Mouse (Mus musculus) midbrain, embryonic 12.5 days (tissue): ENCODE measurements around the gene Gal. TPM values are rescaled to one million over a fixed set of nuclear protein-coding genes. Genes with fewer than 3 reads are reported as not detected.

ENCODE experiments used
- ATAC-seq: fragments of 200-750 bp; cut with Nextera tagmentation; 2 replicates; pipeline ENCODE4 v1.8.0; 2017; ENCODE audit warnings: low read depth, moderate TSS enrichment, moderate library complexity; ENCODE audit not compliant: low FRiP score
- H3K27ac ChIP-seq: fragments of 300-500 bp; sonication (generic); replicated peaks from 2 replicates; pipeline ENCODE4 v1.5.1; 2016; ENCODE audit warnings: mild to moderate bottlenecking
- H3K27me3 ChIP-seq: fragments of 300-500 bp; sonication (generic); 2 replicates; pipeline ENCODE4 v1.6.1; 2016; ENCODE audit warnings: mild to moderate bottlenecking
- H3K36me3 ChIP-seq: fragments of 300-500 bp; sonication (generic); 2 replicates; pipeline ENCODE4 v1.6.1; 2016
- H3K4me1 ChIP-seq: fragments of 300-500 bp; sonication (generic); 2 replicates; pipeline ENCODE4 v1.6.1; 2016
- H3K4me2 ChIP-seq: fragments of 300-500 bp; sonication (generic); replicated peaks from 2 replicates; pipeline ENCODE4 v1.6.1; 2016; ENCODE audit warnings: mild to moderate bottlenecking, moderate library complexity
- H3K4me3 ChIP-seq: fragments of 300-500 bp; sonication (generic); 2 replicates; pipeline ENCODE4 v1.5.1; 2016; ENCODE audit warnings: mild to moderate bottlenecking
- H3K9ac ChIP-seq: fragments of 300-500 bp; sonication (generic); replicated peaks from 2 replicates; pipeline ENCODE4 v1.6.1; 2016; ENCODE audit warnings: mild to moderate bottlenecking, moderate library complexity
- H3K9me3 ChIP-seq: fragments of 300-500 bp; sonication (generic); 2 replicates; pipeline ENCODE4 v1.6.1; 2016; ENCODE audit warnings: mild to moderate bottlenecking
- WGBS: fragments of 180-500 bp; shearing (Covaris S2); methylation state at CpG from one replicate; pipeline ENCODE4 v1.1.7; 2016; 5-methylcytosine and 5-hydroxymethylcytosine counted together
- polyA plus RNA-seq: library from polyadenylated mRNA; unstranded; fragments of >200 nt; fragmentation: Nextera tagmentation; extraction: Ambion mirVana; gene quantifications from 2 replicates; pipeline ENCODE4 v1.2.1, GENCODE M21; 2016

The Gal gene
- polyA plus RNA-seq, 1 experiment from 2014 or later, result 1.4 TPM

DNA sequence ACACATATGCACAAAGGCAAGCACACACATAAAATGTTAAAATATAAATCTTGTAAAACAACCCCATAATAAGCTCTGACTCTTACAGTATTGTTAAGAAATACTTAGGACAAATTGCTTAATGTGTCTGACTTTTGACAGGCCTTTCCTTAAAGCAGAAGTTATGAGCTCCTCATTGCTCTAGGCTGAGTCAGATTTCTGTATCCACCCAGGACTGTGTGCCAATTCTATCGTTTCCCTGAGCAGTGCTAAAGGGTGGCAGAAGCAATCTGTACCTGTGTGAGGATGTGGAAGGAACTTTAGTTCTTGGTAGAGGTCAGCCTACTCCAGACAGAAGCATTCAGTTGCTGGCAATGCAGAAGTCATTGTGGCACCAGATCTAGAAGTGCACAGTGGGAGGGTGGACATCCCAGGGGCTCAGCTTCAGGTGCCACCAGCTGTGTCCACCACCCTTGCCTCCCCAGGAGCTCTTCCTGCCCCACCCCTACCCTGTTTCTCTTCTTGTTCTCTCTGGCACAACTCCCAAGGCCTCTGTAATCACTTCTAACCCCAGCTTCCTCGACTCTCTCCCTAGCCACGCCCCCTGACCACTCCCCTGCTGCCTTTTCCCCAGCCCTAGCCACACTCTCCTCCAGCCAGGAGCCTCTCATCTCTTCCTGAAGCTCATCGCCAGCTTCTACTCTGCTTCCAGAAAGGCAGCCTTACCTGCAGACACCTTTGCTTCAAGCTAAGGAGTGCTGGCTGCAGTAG lies 37.2 kb downstream of the Gal start:
- no peaks in the 10 kb centered on the region for H3K4me1 ChIP-seq
- ATAC-seq, result no peak
- no peak overlapping the region for H3K4me3 ChIP-seq
- H3K27ac ChIP-seq, result no peak overlapping the region
- no peak overlapping the region for H3K4me2 ChIP-seq
- H3K36me3 ChIP-seq, result no peaks in the 10 kb centered on the region
- no peak overlapping the region for H3K9ac ChIP-seq
- 29% methylated on average over 4 of the region's 4 CpGs for WGBS
- H3K9me3 ChIP-seq, result no peaks in the 10 kb centered on the region
- H3K27me3 ChIP-seq, result no peaks in the 10 kb centered on the region

DNA sequence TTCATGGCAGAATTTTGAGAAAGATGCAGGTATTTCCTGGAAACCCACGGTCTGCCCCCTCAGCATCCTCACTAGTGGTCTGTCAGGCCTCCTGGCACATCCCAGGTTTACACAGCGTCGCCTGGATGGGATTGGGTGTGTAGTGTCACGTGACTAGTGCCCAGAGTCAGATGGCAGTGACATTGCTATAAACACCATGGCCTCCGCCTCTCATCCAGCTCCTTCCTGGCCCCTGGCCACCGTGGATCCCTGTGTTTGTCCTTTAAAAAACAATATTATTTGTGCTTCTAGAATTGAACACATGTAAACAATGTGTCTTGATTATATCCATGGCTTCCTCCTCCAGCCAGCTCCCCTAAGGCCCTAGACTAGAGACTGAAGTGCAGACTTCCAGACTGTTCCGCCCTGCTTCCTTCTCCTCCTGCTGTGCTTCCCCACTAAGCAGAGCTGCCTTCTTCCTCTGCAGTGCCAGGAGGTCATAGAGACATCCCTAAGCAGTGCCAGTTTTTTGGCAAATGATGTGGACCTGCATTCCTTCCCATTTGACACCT lies 38.3 kb downstream of the Gal start:
- Histone ChIP-seq H3K27me3 (no peaks in the 10 kb centered on the region), H3K4me3 (no peak overlapping the region), H3K27ac (no peak overlapping the region), H3K4me1 (no peaks in the 10 kb centered on the region), H3K9ac (no peak overlapping the region), H3K36me3 (no peaks in the 10 kb centered on the region), H3K4me2 (no peak overlapping the region), H3K9me3 (no peaks in the 10 kb centered on the region)
- 74% methylated on average over 7 of the region's 7 CpGs for WGBS
- no peak for ATAC-seq

DNA sequence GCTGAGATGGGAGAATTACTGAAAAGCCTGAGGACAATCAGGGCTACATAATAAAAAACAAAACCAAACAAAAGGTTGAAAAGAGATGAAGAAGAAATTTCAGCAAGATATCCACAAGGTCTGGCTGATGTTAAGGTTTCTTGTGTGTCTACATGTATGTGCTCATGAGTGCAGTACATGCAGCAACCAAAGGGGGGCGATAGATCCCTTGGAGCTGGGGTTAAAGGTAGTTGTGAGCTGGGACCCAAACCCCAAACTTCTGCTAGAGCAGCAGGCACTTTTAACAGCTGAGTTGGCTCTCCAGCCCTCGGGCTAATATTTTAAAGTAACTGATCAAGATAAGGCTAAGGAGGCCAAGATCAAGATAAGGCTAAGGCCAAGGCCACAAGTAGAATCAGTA lies 40.3 kb downstream of the Gal start:
- Histone ChIP-seq H3K9ac (no peak overlapping the region), H3K27me3 (no peaks in the 10 kb centered on the region), H3K27ac (no peak overlapping the region), H3K9me3 (no peaks in the 10 kb centered on the region), H3K4me1 (no peaks in the 10 kb centered on the region), H3K36me3 (no peaks in the 10 kb centered on the region), H3K4me2 (no peak overlapping the region), H3K4me3 (no peak overlapping the region)
- no peak for ATAC-seq
- 63% methylated on average over 2 of the region's 2 CpGs for WGBS

GRCm38 (mm10) chr19:3373380-3373779 lies 41.0 kb downstream of the Gal start:
- Histone ChIP-seq H3K9ac (no peak overlapping the region), H3K27ac (no peak overlapping the region), H3K27me3 (no peaks in the 10 kb centered on the region), H3K4me1 (no peaks in the 10 kb centered on the region), H3K9me3 (no peaks in the 10 kb centered on the region), H3K4me3 (no peak overlapping the region), H3K36me3 (no peaks in the 10 kb centered on the region), H3K4me2 (no peak overlapping the region)
- 68% methylated on average over 12 of the region's 12 CpGs for WGBS
- ATAC-seq, result no peak

GRCm38 (mm10) chr19:3368276-3368675 lies 46.1 kb downstream of the Gal start:
- no peak overlapping the region for H3K4me2 ChIP-seq
- H3K9me3 ChIP-seq, result no peaks in the 10 kb centered on the region
- no peaks in the 10 kb centered on the region for H3K4me1 ChIP-seq
- H3K36me3 ChIP-seq, result no peaks in the 10 kb centered on the region
- no peak overlapping the region for H3K9ac ChIP-seq
- no peaks in the 10 kb centered on the region for H3K27me3 ChIP-seq
- no peak overlapping the region for H3K4me3 ChIP-seq
- WGBS, result 91% methylated on average over 3 of the region's 3 CpGs
- H3K27ac ChIP-seq, result no peak overlapping the region
- ATAC-seq, result no peak

- no peak overlapping the region for H3K9ac ChIP-seq
- H3K4me3 ChIP-seq, result no peak overlapping the region
- WGBS, result 92% methylated on average over 3 of the region's 3 CpGs
- no peaks in the 10 kb centered on the region for H3K36me3 ChIP-seq
- H3K27ac ChIP-seq, result no peak overlapping the region
- H3K4me2 ChIP-seq, result no peak overlapping the region
- no peaks in the 10 kb centered on the region for H3K4me1 ChIP-seq
- no peaks in the 10 kb centered on the region for H3K9me3 ChIP-seq
- H3K27me3 ChIP-seq, result no peaks in the 10 kb centered on the region
- ATAC-seq, result no peak
Measured at GRCm38 (mm10) chr19:3365089-3365488, 49.3 kb downstream of the Gal start.

- H3K4me3 ChIP-seq, result no peak overlapping the region
- H3K4me1 ChIP-seq, result no peaks in the 10 kb centered on the region
- H3K9ac ChIP-seq, result no peak overlapping the region
- H3K9me3 ChIP-seq, result no peaks in the 10 kb centered on the region
- H3K27ac ChIP-seq, result no peak overlapping the region
- no peaks in the 10 kb centered on the region for H3K36me3 ChIP-seq
- WGBS, result 87% methylated on average over 4 of the region's 4 CpGs
- no peak overlapping the region for H3K4me2 ChIP-seq
- H3K27me3 ChIP-seq, result no peaks in the 10 kb centered on the region
- no peak for ATAC-seq
Measured at GRCm38 (mm10) chr19:3363510-3363909, 50.8 kb downstream of the Gal start.

Other genes with a start within 250 kb of the Gal start
- gene Mrpl21, start 131.6 kb downstream of the Gal start, polyA plus RNA-seq, result 113 and 117 TPM in 2 replicates
- 10.8 and 13.0 TPM in 2 replicates for gene Ighmbp2, start 131.5 kb downstream of the Gal start, polyA plus RNA-seq
- 13.0 and 13.3 TPM in 2 replicates for gene Cpt1a, start 92.2 kb downstream of the Gal start, polyA plus RNA-seq
- 0.18 and 0.26 TPM in 2 replicates for gene Tesmin, start 25.7 kb downstream of the Gal start, polyA plus RNA-seq
- gene Ppp6r3, start 161.2 kb upstream of the Gal start, polyA plus RNA-seq, result 86.1 and 87.2 TPM in 2 replicates